Mouse (Mus musculus) myocyte (in vitro differentiated cells): Measurements from ENCODE around the gene Stra6l. TPM values are rescaled to one million over a fixed set of nuclear protein-coding genes. Genes with fewer than 3 reads are reported as not detected.

Experiments used
- H3K27me3 ChIP-seq: one replicate; pipeline ENCODE4 v1.6.1; 2011; ENCODE audit not compliant: control insufficient read depth, insufficient read depth, insufficient read length
- H3K36me3 ChIP-seq: one replicate; pipeline ENCODE4 v1.6.1; 2011; ENCODE audit not compliant: control insufficient read depth, insufficient read depth
- H3K4me2 ChIP-seq: one replicate; pipeline ENCODE4 v1.6.1; 2011; ENCODE audit warnings: low read depth, control low read depth
- H3K4me3 ChIP-seq: one replicate; pipeline ENCODE4 v1.5.1; 2011; ENCODE audit warnings: mild to moderate bottlenecking, control low read depth, moderate library complexity
- H3K79me2 ChIP-seq: one replicate; pipeline ENCODE4 v1.6.1; 2011; ENCODE audit not compliant: control insufficient read depth, insufficient read depth
- H3ac ChIP-seq: one replicate; pipeline ENCODE4 v1.6.1; 2011; ENCODE audit not compliant: control insufficient read depth, insufficient read length
- CEBPB ChIP-seq: IDR thresholded peaks from 2 replicates; pipeline ENCODE4 v1.6.1; 2011; ENCODE audit warnings: mild to moderate bottlenecking, moderate library complexity; ENCODE audit not compliant: poor library complexity, insufficient read depth, severe bottlenecking
- E2F4 ChIP-seq: IDR thresholded peaks from one replicate; pipeline ENCODE4 v1.6.1; 2011; ENCODE audit warnings: mild to moderate bottlenecking, control low read depth, moderate library complexity; ENCODE audit not compliant: insufficient read depth
- MAX ChIP-seq: IDR thresholded peaks from one replicate; pipeline ENCODE4 v1.6.1; 2011; ENCODE audit warnings: low read depth, mild to moderate bottlenecking, control low read depth
- MYOD1 ChIP-seq, 3 experiments: IDR thresholded peaks; one replicate each; pipeline ENCODE4 v1.6.1; 2011; ENCODE audit warnings: control low read depth in 2 of 3, low read depth in 2 of 3, mild to moderate bottlenecking in 2 of 3, moderate library complexity in 1 of 3; ENCODE audit not compliant: insufficient read length in 2 of 3, control insufficient read depth in 1 of 3
- MYOG ChIP-seq, 3 experiments: IDR thresholded peaks; one replicate each; pipeline ENCODE4 v1.6.1; 2011; ENCODE audit warnings: control low read depth in 2 of 3, low read depth in 2 of 3, mild to moderate bottlenecking in 2 of 3; ENCODE audit not compliant: insufficient read length in 2 of 3, control insufficient read depth in 1 of 3, insufficient read depth in 1 of 3
- POLR2A ChIP-seq: IDR thresholded peaks from one replicate; pipeline ENCODE4 v1.6.1; 2011; ENCODE audit warnings: low read depth, mild to moderate bottlenecking, control low read depth, moderate library complexity; ENCODE audit not compliant: insufficient read length
- POLR2AphosphoS2 ChIP-seq: IDR thresholded peaks from one replicate; pipeline ENCODE4 v1.6.1; 2011; ENCODE audit warnings: low read depth, control low read depth; ENCODE audit not compliant: insufficient read length
- REST ChIP-seq: IDR thresholded peaks from one replicate; pipeline ENCODE4 v1.6.1; 2011; ENCODE audit warnings: mild to moderate bottlenecking, control low read depth, moderate library complexity; ENCODE audit not compliant: insufficient read depth, insufficient read length
- SRF ChIP-seq: IDR thresholded peaks from one replicate; pipeline ENCODE4 v1.6.1; 2011; ENCODE audit warnings: low read depth; ENCODE audit not compliant: control insufficient read depth, insufficient read length
- TCF12 ChIP-seq: IDR thresholded peaks from one replicate; pipeline ENCODE4 v1.6.1; 2011; ENCODE audit warnings: mild to moderate bottlenecking, control low read depth; ENCODE audit not compliant: poor library complexity, insufficient read depth, severe bottlenecking
- TCF3 ChIP-seq: IDR thresholded peaks from one replicate; pipeline ENCODE4 v1.6.1; 2011; ENCODE audit warnings: low read depth, control low read depth; ENCODE audit not compliant: insufficient read length
- USF1 ChIP-seq: IDR thresholded peaks from one replicate; pipeline ENCODE4 v1.6.1; 2011; ENCODE audit warnings: low read depth, mild to moderate bottlenecking, control low read depth, moderate library complexity
- polyA plus RNA-seq: library from polyadenylated mRNA; unstranded; fragments of >200 nt; fragmentation: generic; extraction: Trizol; gene quantifications from one replicate; pipeline ENCODE4 v1.2.1, GENCODE M21; 2012; ENCODE audit warnings: missing spikeins

Stra6l gene
- polyA plus RNA-seq, 1 experiment: not detected

DNA sequence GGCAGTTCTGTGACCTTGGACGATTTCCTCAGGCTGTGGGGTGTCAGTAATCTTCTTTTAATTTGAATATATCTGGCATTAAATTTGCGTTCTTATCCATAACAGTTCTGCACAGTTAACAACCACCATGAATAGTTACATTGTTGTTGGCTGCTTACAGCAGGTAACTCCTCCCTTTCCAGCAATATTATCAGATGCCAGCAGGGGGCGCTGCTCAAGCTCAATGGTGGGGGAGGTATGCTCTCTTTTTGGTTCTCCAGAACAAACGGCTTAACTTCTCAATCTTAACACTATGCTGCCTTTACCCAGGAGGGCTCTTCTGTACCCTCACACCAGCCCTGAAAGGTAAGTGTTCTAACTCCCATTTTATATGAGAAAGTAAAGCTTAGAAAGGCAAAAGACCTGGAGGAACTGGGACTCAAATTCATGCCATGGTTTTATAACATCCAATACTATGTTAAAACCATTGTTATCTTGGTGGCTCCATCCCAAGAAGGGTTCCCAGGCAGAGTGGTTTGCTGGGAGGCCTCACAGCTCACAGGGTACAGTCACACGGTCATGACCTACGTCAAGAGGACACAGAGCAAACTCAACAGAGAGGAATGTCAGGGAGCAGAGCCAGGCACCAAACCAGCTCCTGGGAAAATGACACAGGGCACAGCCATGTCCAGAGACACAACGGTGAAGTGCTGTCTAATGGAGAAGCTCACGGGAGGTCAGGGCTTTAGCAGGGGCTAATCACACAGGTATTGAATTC lies 28.2 kb upstream of the Stra6l start:
- Histone ChIP-seq H3K79me2 (no peaks in the 10 kb centered on the region), H3K36me3 (no peaks in the 10 kb centered on the region), H3ac (no peak overlapping the region), H3K4me2 (no peak overlapping the region), H3K4me3 (no peak overlapping the region), H3K27me3 (peaks cover 59% of the 10 kb centered on the region)
- TF ChIP-seq POLR2A (no peak), E2F4 (no peak), TCF12 (no peak), MYOD1 (IDR thresholded peaks at IDR 0.05; ENCODE audit: control insufficient read depth in 1 of 3, insufficient read length in 2 of 3, low read depth in 2 of 3) (no peak), REST (no peak), MAX (no peak), TCF3 (no peak), POLR2AphosphoS2 (no peak), SRF (no peak)

DNA sequence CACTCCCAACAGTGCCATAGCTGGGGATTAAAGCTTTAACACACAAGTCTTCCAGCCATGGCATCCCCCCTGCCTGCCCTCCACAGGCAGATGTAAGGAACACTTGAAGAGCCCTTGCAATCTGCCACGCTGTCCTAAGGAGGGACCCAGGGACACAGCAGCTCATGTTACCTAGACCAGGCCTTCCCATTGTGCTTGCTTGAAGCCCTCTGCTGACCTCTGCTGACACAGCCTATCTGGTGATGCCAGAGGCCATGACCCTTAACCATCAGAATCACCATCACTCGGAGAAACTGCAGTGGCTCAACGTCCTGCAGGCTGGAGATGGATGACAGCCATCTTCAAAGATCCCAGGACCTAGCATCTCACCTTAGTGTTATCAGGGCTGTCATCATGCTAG lies 26.5 kb upstream of the Stra6l start:
- Histone ChIP-seq H3ac (no peak overlapping the region), H3K4me2 (no peak overlapping the region), H3K36me3 (no peaks in the 10 kb centered on the region), H3K4me3 (no peak overlapping the region), H3K27me3 (peaks cover 76% of the 10 kb centered on the region), H3K79me2 (no peaks in the 10 kb centered on the region)
- TF ChIP-seq POLR2AphosphoS2 (no peak), TCF12 (no peak), SRF (no peak), REST (no peak), TCF3 (no peak), CEBPB (no peak), USF1 (no peak), MYOG (IDR thresholded peaks at IDR 0.05; ENCODE audit: control insufficient read depth in 1 of 3, insufficient read depth in 1 of 3, insufficient read length in 2 of 3, low read depth in 2 of 3) (no peak), MYOD1 (IDR thresholded peaks at IDR 0.05; ENCODE audit: control insufficient read depth in 1 of 3, insufficient read length in 2 of 3, low read depth in 2 of 3) (no peak), MAX (no peak), POLR2A (no peak), E2F4 (no peak)

DNA sequence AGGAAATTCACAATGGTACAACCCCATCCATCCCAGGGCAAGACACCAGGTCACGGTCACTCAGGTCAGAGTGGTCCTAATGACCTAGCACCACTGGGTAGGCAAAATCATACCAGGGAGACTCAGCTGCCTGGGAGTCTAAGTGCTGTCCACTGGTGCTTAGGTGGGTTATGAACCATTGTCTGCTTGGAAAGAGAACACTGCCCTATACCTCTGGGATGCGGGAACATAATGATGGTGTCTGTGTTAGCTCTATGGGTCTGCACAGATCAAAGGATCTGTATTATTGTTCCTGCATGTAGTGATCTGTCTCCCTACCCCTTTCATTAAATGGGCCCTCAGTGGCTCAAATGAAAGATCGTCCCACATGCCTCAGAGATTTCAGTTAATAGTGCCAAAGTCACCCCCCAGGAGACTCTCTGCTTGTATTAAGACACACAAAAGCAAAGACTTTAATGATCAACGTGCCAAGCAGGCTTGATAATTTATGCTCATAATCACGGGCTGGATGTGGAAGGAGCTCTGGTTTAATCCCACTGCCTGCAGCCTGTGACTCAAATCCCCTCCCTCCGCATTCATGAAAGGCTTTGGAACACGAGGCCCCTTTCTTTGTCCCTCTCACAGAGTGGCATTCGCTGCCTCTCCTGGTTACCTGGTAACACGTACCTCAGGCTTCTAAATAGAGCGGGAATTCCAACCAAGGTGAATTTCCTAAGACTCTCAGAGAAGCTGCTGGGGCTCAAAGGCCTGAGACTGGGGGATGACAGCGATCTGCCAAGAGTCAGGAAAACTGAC lies 25.5 kb upstream of the Stra6l start:
- TF ChIP-seq USF1: no peak
- Histone ChIP-seq H3ac (no peak overlapping the region), H3K4me2 (no peak overlapping the region), H3K79me2 (no peaks in the 10 kb centered on the region), H3K36me3 (no peaks in the 10 kb centered on the region), H3K27me3 (peaks cover 80% of the 10 kb centered on the region), H3K4me3 (no peak overlapping the region)

DNA sequence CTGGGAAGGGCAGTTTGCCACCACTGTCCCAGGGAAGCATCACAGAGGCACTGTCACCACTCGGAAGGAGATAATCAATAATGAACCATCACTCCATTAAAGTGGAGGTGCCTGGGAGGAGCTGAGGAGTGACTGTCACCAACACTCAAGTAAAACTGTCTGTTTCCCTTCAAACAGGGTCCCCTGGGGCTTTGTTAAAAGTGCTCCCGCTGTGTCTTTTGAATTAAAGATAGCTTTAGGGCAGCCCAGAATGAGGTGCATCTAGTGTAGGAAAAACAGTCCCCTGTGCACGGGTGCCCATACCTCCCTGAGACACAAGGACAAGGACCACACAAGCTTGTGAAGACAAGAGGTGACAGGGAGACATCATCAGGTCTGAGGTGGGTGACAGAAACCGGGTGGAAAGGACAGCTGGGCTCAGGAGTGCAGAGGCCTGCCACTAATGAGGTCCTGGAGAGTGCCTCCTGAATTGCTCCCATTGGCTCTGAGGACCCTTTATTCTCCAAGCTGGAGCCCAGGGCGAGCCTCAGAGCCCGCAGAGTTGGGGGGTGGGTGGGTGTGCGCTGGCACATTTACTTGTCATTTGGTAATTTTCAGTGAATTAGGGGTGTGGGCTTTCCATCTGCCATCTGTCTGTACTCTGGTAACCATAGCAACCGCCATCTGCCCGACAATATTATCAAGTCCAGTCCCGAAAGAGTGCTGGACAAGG lies 24.3 kb upstream of the Stra6l start:
- no peaks in the 10 kb centered on the region for H3K36me3 ChIP-seq
- no peak overlapping the region for H3K4me3 ChIP-seq
- peaks cover 78% of the 10 kb centered on the region for H3K27me3 ChIP-seq
- no peak overlapping the region for H3K4me2 ChIP-seq
- no peaks in the 10 kb centered on the region for H3K79me2 ChIP-seq
- no peak overlapping the region for H3ac ChIP-seq
- TF ChIP-seq USF1: no peak
- TF ChIP-seq CEBPB: no peak
